Mouse (Mus musculus) megakaryocyte, embryonic 14.5 days (primary cell): ENCODE measurements at regions not wholly inside any gene's neighbourhood (a gene's known extent, or its start where the extent isn't known, plus 50 kb on each side); places are given as distances from the start of the nearest gene placed in this dataset.

Experiments used
- FLI1 ChIP-seq: IDR thresholded peaks from 2 replicates; pipeline ENCODE4 v1.6.1; 2012; ENCODE audit warnings: low read length, inconsistent platforms, mixed read lengths
- GATA1 ChIP-seq: IDR thresholded peaks from 3 replicates; pipeline ENCODE4 v1.6.1; 2012; ENCODE audit warnings: mixed read lengths, low read length, inconsistent platforms, borderline replicate concordance

DNA sequence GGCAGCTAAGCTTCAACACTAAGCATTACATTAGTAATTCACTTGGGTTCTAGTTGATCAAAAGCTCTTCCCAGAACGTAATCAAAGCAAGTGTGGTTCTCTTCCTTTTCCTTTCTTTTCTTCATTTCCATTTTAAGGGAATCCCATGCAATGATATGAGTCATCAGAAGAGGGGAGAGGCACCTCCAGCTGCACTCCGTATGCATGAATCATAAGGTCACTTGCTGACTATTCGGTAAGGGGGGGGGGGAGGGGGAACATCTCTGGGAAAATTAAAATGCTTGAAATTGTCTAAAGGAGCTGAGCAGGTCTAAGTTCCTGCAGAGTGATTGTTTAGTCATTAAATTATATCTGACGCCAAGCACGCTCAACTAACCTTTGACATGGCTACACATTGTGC lies 275.9 kb downstream of the Arl4a start:
- TF ChIP-seq GATA1 (no peak), FLI1 (no peak)
